Mouse (Mus musculus): ENCODE data around the gene Unc5b. TPM values are rescaled to one million over a fixed set of nuclear protein-coding genes. Genes with fewer than 3 reads are reported as not detected.

Gene Unc5b
- total RNA-seq, 1 experiment from 2014 or later, result not detected

- no peak for ATAC-seq (replicated peaks; ENCODE audit: low read depth, poor library complexity, severe bottlenecking)
These were observed 99.0 kb downstream of the Unc5b start for GRCm38 (mm10) chr10:60732397-60732861.

DNA sequence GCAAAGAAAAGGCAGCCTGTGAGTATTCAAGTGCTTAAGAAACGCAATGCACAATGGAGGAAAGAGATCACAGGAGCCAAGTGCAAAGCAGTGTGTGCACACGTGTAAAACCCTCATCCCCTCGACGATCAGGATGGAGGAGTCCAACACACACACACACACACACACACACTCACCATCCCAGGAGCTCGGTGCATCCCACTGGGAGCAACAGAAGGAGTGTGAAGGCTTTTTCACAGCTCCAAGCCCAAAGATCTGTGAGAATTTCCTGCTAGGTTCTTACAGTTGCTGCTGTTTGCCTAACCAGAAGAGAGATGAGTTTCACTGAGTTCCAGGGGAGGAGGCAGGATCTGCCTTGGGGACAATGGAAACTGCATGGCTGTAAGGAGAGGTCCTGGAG, 99.6 kb downstream of the Unc5b start:
- no peak for ATAC-seq (replicated peaks; ENCODE audit: low read depth, poor library complexity, severe bottlenecking)

GRCm38 (mm10) chr10:60727301-60727700, 104.1 kb downstream of the Unc5b start:
- ATAC-seq (replicated peaks; ENCODE audit: low read depth, poor library complexity, severe bottlenecking), result no peak

- ATAC-seq (replicated peaks; ENCODE audit: low read depth, poor library complexity, severe bottlenecking), result no peak
These were observed 104.5 kb downstream of the Unc5b start for GRCm38 (mm10) chr10:60726896-60727295.

- ATAC-seq (replicated peaks; ENCODE audit: low read depth, poor library complexity, severe bottlenecking), result no peak
These were observed 106.9 kb downstream of the Unc5b start for GRCm38 (mm10) chr10:60724496-60724895.

- peak; percentile 54; the same call in 1 of the 2 replicates for ATAC-seq (replicated peaks; ENCODE audit: low read depth, poor library complexity, severe bottlenecking)
These were observed 108.0 kb downstream of the Unc5b start for GRCm38 (mm10) chr10:60723345-60723744.

DNA sequence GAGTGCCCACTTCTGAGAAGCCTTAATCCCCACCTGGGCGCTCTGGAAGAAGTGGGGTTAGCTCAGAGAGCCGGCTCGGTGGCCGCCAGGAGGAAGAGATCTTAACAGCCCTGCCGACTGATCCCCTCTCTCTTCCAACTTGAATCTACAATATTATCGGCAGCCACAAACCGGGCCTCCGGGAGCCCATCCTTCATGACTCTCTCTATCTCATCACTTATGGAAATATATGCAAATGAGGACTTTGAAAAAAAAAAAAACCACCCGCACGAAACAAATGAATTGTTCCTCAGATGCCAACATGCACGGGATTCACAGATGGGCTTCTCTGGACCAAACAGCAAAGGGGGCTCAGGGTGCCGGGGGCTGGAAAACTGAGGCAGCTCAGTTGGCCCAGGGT, 109.7 kb downstream of the Unc5b start:
- no peak for ATAC-seq (replicated peaks; ENCODE audit: low read depth, poor library complexity, severe bottlenecking)

DNA sequence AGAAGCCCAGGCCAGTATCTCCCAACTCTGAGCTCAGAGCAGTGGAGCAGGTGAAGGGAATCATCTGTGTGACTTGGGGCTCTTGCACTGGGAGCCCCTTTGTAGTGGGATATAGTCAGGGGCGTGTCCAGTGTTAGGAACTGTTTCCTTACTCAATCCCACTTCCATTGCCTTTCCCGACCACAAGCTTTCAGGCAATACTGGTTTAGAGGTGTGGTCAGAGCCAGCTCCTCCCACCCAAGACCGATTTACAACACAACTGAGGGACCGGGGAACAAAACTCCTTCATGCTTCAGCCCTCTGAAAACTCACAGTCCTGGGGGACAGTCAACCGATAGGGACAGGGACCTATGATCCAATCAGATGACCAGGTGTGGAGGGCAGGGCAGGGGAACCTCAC, 110.9 kb downstream of the Unc5b start:
- no peak for ATAC-seq (replicated peaks; ENCODE audit: low read depth, poor library complexity, severe bottlenecking)

DNA sequence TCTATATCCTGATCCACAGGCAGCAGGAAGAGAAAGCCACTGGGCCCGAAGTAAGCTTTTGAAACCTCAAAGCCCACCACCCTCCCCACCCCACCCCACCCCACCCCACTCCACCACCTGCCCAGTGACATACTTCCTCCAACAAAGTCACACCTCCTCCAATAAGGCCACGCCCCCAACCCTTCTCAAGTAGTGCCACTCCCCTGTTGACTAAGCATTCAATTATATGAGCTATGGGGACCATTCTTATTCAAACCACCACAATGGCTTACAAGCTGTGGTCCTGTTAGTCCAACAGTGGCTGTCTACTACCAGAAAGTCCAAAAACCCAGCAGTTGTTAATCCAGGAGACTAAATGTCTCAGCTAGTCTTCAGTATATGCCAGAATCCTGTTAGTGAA, 112.9 kb downstream of the Unc5b start:
- ATAC-seq (replicated peaks; ENCODE audit: low read depth, poor library complexity, severe bottlenecking), result no peak

DNA sequence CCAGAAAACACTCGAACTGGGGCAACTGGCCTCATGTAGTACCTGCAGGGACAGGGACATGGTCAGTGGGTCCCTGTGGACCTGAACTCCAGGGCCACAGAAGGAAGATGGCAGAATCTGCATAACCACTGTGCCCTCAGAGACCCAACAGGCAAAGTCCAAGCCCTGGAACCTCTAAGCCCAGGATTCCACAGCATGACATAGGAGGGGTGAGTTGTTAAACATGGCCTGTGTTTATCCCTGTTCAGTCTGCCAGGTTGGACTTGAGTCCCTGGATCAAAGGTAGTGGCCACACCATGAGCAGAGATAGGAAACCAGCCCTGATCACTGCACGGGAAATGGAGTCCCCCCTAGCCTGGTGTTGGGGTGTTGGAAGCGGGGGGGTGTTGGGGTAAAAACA, 114.9 kb downstream of the Unc5b start:
- no peak for ATAC-seq (replicated peaks; ENCODE audit: low read depth, poor library complexity, severe bottlenecking)

Other genes with a start within 250 kb of the Unc5b start
- not detected in 2 replicates for gene Cdh23, start 135.1 kb downstream of the Unc5b start, total RNA-seq (2017)
- gene Slc29a3, start 78.8 kb downstream of the Unc5b start, total RNA-seq (2017), result 12.5 and 16.9 TPM in 2 replicates